Mouse (Mus musculus) embryonic facial prominence, embryonic 10.5 days (tissue): ENCODE data around the gene Hoxc10. TPM values are rescaled to one million over a fixed set of nuclear protein-coding genes. Genes with fewer than 3 reads are reported as not detected.
A peak's percentile ranks its signal among the peaks of the same experiment; 100 is the strongest.

Source experiments
- DNase-seq: peaks from one replicate; pipeline ENCODE4 v3.0.0-alpha.2; 2017; ENCODE audit warnings: low spot score
- H3K27ac ChIP-seq: fragments of 300-500 bp; sonication (generic); replicated peaks from 2 replicates; pipeline ENCODE4 v1.5.1; 2016; ENCODE audit warnings: mild to moderate bottlenecking
- H3K27me3 ChIP-seq: fragments of 300-500 bp; sonication (generic); replicated peaks from 2 replicates; pipeline ENCODE4 v1.6.1; 2016; ENCODE audit warnings: low read depth, mild to moderate bottlenecking; ENCODE audit not compliant: poor library complexity, severe bottlenecking
- H3K36me3 ChIP-seq: fragments of 300-500 bp; sonication (generic); replicated peaks from 2 replicates; pipeline ENCODE4 v1.6.1; 2016; ENCODE audit warnings: mild to moderate bottlenecking, moderate library complexity
- H3K4me1 ChIP-seq: fragments of 300-500 bp; sonication (generic); 2 replicates; pipeline ENCODE4 v1.6.1; 2016
- H3K4me3 ChIP-seq: fragments of 300-500 bp; sonication (generic); 2 replicates; pipeline ENCODE4 v1.5.1; 2016; ENCODE audit warnings: mild to moderate bottlenecking, moderate library complexity
- H3K9me3 ChIP-seq: fragments of 300-500 bp; sonication (generic); 2 replicates; pipeline ENCODE4 v1.6.1; 2016; ENCODE audit warnings: mild to moderate bottlenecking
- WGBS: fragments of 180-500 bp; shearing (Covaris S2); methylation state at CpG from one replicate; pipeline ENCODE4 v1.1.7; 2016; 5-methylcytosine and 5-hydroxymethylcytosine counted together
- polyA plus RNA-seq: library from polyadenylated mRNA; unstranded; fragments of >200 nt; fragmentation: Nextera tagmentation; extraction: Ambion mirVana; gene quantifications from 2 replicates; pipeline ENCODE4 v1.2.1, GENCODE M21; 2016

Hoxc10 gene
- polyA plus RNA-seq, 1 experiment from 2014 or later: not detected

DNA sequence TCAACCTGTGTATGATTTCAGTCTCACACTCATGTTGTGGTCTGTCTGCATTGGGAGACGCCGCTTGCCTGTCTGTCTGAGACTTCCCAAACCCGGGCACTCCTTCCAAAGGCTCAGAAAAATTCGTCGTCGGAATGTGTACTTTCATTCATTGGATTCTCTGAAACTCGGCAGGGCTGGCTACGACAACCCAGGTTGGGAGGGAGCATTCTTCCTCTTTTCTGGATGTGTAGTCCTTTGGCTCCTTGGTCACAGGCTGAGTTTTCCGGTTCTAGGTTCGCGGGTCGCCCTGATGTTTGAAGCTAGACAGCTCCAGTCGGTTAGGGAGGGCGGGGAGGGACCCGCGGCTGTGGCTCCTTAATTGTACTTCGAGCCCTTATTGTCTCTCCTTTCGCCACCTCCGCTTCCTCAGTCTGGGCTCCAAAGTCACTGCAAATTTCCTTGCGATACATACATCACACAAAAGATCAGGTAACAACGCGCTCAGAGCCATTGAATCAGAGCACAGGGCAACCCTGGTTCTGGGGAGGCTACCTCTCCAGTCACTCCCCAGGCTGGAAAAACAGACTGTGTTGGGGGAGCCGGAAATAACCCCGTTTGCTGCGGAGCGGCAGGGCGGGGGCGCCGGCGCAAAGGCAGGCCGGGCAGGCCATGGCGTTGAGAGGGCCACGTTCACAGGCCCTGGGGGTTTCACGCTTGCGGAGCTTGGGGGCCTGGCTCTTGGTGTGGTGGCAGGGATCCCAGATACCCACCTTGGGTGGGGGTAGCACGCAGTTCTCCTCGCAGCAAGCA, 10.2 kb downstream of the Hoxc10 start:
- H3K4me3 ChIP-seq: no peak overlapping the region
- WGBS: under 1% methylated on average over 37 of the region's 37 CpGs
- H3K4me1 ChIP-seq: peaks cover 6% of the 10 kb centered on the region

GRCm38 (mm10) chr15:102977423-102977974, 10.9 kb downstream of the Hoxc10 start:
- DNase-seq: no peak
- H3K4me1 ChIP-seq: peaks cover 10% of the 10 kb centered on the region
- no peak overlapping the region for H3K4me3 ChIP-seq
- H3K9me3 ChIP-seq: no peaks in the 10 kb centered on the region
- H3K27ac ChIP-seq: no peak overlapping the region
- WGBS: 1% methylated on average over 16 of the region's 16 CpGs
- peaks cover 100% of the 10 kb centered on the region for H3K27me3 ChIP-seq
- no peaks in the 10 kb centered on the region for H3K36me3 ChIP-seq

More for the DNA sequence above, 10.2 kb downstream of the Hoxc10 start:
- DNase-seq: no peak
- Histone ChIP-seq H3K27me3 (peaks cover 100% of the 10 kb centered on the region), H3K27ac (no peak overlapping the region), H3K9me3 (no peaks in the 10 kb centered on the region), H3K36me3 (no peaks in the 10 kb centered on the region)

DNA sequence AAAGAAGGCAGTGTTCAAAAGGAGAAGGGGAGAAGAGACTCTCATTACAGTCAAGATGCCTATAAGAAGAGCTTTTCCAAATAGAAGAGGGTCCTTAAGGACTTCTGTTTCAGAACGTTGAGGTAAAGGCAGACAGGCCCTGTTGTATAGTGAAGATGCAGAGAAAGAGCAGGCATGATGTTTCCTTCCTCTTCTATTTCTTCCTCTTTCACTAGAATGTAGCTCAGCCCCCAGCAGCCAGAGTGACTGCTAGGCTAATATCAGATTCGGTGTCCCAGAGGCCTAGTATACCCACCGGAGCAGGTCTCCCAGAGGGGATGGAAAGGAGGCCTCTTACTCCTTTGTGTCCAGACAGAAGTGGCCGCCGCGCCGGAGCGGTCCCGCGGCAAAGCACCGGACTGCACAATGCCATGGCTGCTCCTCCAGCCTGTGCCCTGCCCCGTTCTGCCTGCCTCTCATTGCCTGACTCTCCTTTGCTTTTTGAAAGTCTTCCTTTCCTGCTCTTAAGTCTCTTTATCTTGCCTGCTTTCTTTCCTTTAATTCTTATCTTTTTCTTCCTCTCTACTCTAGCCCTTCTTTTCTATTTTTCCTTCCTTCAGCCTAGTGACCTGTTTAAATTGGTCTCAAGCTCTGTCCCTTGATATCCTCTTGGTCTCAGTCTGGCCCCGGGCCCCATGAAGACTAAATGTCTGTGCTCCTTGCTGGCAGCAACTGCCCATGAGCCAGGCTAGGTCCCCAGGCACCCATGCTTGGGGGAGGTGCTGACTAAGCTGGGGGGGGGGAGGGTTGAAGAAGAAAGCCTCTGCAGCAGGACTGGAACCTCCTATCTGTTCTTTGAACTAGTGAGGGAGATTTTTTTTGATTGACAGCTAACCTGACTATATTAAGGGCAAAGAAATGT, 12.3 kb downstream of the Hoxc10 start:
- Histone ChIP-seq H3K4me3 (no peak overlapping the region), H3K27me3 (peaks cover 100% of the 10 kb centered on the region), H3K27ac (no peak overlapping the region), H3K36me3 (no peaks in the 10 kb centered on the region), H3K4me1 (peaks cover 10% of the 10 kb centered on the region), H3K9me3 (no peaks in the 10 kb centered on the region)
- DNase-seq: no peak
- WGBS: under 1% methylated on average over 13 of the region's 13 CpGs

- Histone ChIP-seq H3K4me3 (no peak overlapping the region), H3K27ac (no peak overlapping the region), H3K27me3 (peaks cover 100% of the 10 kb centered on the region), H3K4me1 (peaks cover 10% of the 10 kb centered on the region), H3K36me3 (no peaks in the 10 kb centered on the region), H3K9me3 (no peaks in the 10 kb centered on the region)
- 3% methylated on average over 1 of the region's 1 CpGs for WGBS
- no peak for DNase-seq
These were observed 13.3 kb downstream of the Hoxc10 start for GRCm38 (mm10) chr15:102979936-102980335.

DNA sequence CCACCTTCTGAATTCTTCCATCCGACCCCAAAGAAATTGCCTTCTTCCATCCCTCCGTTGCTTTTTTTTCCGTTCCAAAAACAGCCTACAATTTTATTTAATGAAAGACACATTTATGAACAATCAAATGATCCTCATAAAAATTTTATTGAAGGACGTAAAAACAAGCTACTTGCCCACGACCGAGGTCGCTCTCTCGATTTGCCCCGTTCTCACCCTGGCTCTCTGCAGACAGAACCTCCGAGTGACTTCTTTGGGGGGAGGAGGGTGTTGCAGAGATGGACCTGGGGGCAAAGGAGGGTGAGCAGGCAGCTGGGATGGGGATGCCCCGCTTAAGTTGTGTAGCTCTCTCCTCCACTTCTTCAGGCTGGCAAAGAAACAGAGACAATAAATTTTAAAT, 13.8 kb downstream of the Hoxc10 start:
- no peak for DNase-seq
- Histone ChIP-seq H3K9me3 (no peaks in the 10 kb centered on the region), H3K36me3 (no peaks in the 10 kb centered on the region), H3K4me3 (no peak overlapping the region), H3K27ac (no peak overlapping the region), H3K4me1 (peaks cover 10% of the 10 kb centered on the region), H3K27me3 (peaks cover 100% of the 10 kb centered on the region)
- 3% methylated on average over 11 of the region's 11 CpGs for WGBS

DNA sequence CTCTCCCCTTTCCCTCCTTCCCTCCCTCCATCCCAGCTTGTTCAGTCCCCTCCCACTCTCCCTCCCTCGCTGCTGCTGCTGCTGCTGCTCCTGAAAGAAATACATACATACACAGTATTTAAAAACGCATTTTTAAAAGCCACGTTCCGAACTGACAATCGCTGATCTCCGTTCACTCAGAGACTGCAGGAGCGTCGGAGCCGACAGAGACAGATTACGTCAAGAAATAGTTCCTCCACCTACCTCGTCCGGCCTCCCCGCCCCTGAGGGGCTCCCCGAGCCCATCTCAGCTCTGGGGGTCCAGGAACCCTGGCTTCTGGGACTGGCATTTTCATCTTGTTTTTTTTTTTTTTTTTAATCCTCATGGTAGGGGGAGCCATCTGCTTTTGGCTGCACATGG, 14.3 kb downstream of the Hoxc10 start:
- H3K9me3 ChIP-seq: no peaks in the 10 kb centered on the region
- peaks cover 10% of the 10 kb centered on the region for H3K4me1 ChIP-seq
- peaks cover 100% of the 10 kb centered on the region for H3K27me3 ChIP-seq
- WGBS: under 1% methylated on average over 14 of the region's 14 CpGs
- no peak overlapping the region for H3K27ac ChIP-seq
- peak overlapping the region; percentile 47 for H3K4me3 ChIP-seq
- no peaks in the 10 kb centered on the region for H3K36me3 ChIP-seq
- DNase-seq: no peak

DNA sequence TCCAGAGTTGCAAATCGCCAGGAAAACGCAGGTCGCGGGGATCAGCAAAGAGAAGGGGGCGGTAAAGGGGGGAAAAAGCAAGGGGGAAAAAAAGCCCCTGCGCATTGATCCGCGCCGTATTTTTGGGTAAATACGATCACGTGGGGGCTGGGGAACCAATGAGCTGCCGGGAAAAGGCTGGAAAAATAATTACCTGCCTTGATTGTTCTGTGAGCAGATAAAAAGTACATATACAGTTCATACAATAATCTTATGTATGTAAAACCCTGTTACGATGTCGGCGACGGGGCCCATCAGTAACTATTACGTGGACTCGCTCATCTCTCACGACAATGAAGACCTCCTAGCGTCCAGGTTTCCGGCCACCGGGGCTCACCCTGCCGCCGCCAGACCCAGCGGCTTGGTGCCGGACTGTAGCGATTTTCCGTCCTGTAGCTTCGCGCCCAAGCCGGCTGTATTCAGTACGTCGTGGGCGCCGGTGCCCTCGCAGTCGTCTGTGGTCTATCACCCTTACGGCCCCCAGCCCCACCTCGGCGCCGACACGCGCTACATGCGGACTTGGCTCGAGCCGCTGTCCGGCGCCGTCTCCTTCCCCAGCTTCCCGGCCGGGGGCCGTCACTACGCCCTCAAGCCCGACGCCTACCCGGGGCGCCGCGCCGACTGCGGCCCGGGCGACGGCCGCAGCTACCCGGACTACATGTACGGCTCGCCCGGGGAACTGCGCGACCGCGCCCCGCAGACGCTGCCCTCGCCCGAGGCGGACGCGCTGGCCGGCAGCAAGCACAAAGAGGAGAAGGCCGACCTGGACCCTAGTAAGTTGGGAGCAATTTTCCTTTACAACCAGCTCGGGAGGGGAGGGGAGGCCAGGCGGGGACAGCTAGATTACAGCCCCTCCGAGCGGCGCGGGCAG, 15.0 kb downstream of the Hoxc10 start:
- peak; percentile 72 for DNase-seq
- Histone ChIP-seq H3K9me3 (no peaks in the 10 kb centered on the region), H3K4me1 (peaks cover 10% of the 10 kb centered on the region), H3K4me3 (peak overlapping the region; percentile 47), H3K36me3 (no peaks in the 10 kb centered on the region), H3K27ac (no peak overlapping the region), H3K27me3 (peaks cover 100% of the 10 kb centered on the region)
- WGBS: under 1% methylated on average over 88 of the region's 88 CpGs

- H3K9me3 ChIP-seq: no peaks in the 10 kb centered on the region
- no peak for DNase-seq
- peaks cover 100% of the 10 kb centered on the region for H3K27me3 ChIP-seq
- whole genome bisulfite sequencing: 1% methylated on average over 12 of the region's 12 CpGs
- H3K4me1 ChIP-seq: peaks cover 10% of the 10 kb centered on the region
- no peak overlapping the region for H3K4me3 ChIP-seq
- no peaks in the 10 kb centered on the region for H3K36me3 ChIP-seq
- H3K27ac ChIP-seq: no peak overlapping the region
These were observed 17.1 kb downstream of the Hoxc10 start for GRCm38 (mm10) chr15:102983716-102984115.

- WGBS: under 1% methylated on average over 10 of the region's 10 CpGs
- no peak overlapping the region for H3K27ac ChIP-seq
- H3K4me1 ChIP-seq: peaks cover 10% of the 10 kb centered on the region
- H3K9me3 ChIP-seq: no peaks in the 10 kb centered on the region
- DNase-seq: no peak
- no peak overlapping the region for H3K4me3 ChIP-seq
- H3K36me3 ChIP-seq: no peaks in the 10 kb centered on the region
- peaks cover 100% of the 10 kb centered on the region for H3K27me3 ChIP-seq
These were observed 17.9 kb downstream of the Hoxc10 start for GRCm38 (mm10) chr15:102984521-102984920.

DNA sequence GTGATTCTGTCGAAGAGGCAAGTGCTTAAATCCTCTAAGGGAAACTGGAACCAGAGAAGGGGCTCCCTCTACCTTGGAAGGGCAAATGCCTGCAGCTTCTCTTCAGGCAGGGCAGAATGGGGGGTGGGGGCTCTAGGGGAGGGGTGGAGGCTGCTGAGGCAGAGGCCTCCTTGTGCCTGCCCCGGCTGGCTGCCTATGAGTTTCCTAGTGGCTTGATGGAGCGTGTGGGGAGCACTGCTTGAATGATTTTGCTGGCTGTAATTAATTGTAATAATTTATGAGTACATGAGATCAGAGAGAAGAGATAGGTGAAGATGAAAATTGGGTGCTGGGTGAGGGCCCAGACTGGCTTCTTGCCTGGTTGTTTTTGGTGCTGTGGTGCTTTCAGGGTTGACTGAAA, 18.3 kb downstream of the Hoxc10 start:
- Histone ChIP-seq H3K9me3 (no peaks in the 10 kb centered on the region), H3K36me3 (no peaks in the 10 kb centered on the region), H3K4me3 (no peak overlapping the region), H3K27me3 (peaks cover 100% of the 10 kb centered on the region), H3K4me1 (peaks cover 10% of the 10 kb centered on the region), H3K27ac (no peak overlapping the region)
- DNase-seq: no peak
- WGBS: 2% methylated on average over 3 of the region's 3 CpGs

GRCm38 (mm10) chr15:102987124-102987833, 20.7 kb downstream of the Hoxc10 start:
- no peak overlapping the region for H3K27ac ChIP-seq
- no peak overlapping the region for H3K4me3 ChIP-seq
- no peaks in the 10 kb centered on the region for H3K9me3 ChIP-seq
- H3K4me1 ChIP-seq: peaks cover 3% of the 10 kb centered on the region; the same call in 1 of the 2 replicates
- peak; percentile 92 for DNase-seq
- no peaks in the 10 kb centered on the region for H3K36me3 ChIP-seq
- H3K27me3 ChIP-seq: peaks cover 100% of the 10 kb centered on the region
- 2% methylated on average over 21 of the region's 21 CpGs for WGBS
